Mouse (Mus musculus): ENCODE results near the gene 1600002K03Rik. TPM values are rescaled to one million over a fixed set of nuclear protein-coding genes. Genes with fewer than 3 reads are reported as not detected.
"Not testable (repeated sequence)": the region's sequence is repeated elsewhere in the genome, so short reads cannot be mapped to it uniquely, and the experiment has no call there.

The 1600002K03Rik gene
- polyA plus RNA-seq, 1 experiment from 2014 or later = 13.9 TPM

DNA sequence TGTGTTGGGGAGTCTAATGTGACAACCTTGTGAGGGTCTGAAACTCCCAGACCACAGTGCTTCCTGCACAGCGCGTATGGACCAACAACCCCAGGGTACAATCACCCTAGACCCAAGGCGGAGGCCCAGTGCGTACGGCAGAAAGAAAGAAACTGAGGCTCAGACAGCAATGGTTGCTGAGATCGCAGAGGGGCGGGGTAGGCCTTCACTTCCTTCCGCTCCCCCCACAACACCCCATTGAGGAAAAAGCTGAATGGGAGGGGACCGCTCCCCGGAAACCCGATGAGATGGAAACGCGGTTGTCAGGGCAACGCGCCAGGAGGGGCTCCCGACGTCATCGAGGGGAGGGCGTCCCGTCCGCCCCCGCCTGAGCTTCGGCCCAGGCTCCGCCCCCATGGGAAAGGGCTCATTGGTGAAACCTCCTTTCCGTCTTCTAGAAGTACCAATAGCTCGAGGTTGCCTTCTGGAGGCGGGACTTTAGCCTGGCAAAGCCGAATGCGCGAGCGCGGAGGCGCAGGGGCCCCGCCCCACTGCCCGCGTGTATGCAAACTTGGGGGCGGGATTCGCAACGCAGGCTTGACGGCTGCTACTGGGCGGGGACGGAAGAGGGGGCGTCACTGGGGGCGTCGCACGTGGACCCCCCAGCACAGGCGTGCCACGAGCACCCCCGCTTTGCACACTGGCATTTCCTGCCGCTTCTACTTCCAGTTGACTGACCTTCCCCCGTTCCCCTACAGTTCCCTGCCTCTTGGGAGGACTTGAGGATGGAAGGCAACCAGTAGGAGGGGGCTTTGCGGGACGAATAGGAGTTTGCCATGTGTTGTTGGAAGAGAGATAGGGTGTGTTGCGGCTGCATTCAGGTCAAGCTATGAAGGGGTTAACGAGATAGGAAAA, 12.9 kb upstream of the 1600002K03Rik start:
- DNase-seq (ENCODE audit: low spot score) = peak; percentile 99
- Histone ChIP-seq H3K9me3 (no peaks in the 10 kb centered on the region), H3K27ac (peak overlapping the region; percentile 97), H3K4me3 (peak overlapping the region; percentile 66), H3K36me3 (peaks cover 29% of the 10 kb centered on the region), H3K27me3 (ENCODE audit: insufficient read depth, poor library complexity, severe bottlenecking) (no peaks in the 10 kb centered on the region), H3K4me1 (peaks cover 97% of the 10 kb centered on the region)
- WGBS = under 1% methylated on average over 55 of the region's 55 CpGs

DNA sequence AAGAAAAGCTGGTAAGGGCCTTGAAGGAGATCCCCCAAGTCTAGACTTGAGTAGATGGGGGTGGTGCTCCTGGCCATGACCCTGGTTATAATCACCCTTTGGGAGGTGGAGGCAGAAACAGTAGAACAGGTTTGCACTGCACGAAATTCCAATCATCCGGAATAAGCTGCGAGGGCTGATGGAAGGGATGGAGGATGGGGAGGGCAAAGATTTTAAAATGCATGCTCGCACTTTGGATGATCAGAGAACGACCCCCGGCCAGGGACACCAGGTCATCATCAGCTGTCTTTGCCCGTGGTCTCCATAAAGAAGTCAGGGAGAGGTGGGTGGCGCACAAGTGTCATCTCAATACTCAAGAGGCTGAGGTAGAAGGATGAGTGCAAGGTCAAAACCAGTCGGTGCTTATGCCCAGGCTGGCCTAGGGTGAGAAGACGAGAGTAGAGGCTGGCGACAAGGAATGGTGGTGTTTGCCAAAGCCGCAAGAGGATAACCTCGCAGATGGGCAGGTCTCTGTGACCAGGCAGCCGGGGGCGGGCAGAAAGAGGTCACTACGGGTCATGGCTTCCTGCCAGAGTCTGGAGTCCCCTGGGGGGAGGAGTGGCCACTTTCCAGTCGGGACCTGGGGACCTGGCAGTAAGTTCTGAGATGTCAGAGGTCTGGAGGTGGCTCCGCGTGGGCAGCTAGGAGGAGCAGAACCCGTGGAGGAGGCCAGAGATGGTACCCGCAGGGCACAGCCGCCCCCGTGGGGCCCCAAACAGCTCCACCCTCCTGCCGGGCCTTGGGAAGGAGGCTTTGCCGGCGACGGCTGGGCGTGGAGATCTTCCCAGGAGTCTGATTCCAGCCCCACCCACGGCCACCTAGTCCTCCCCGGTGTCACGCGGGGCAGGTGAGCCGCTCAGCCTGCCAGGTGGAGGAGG, 12.0 kb upstream of the 1600002K03Rik start:
- peak; percentile 93 for DNase-seq (ENCODE audit: low spot score)
- under 1% methylated on average over 33 of the region's 33 CpGs for WGBS

DNA sequence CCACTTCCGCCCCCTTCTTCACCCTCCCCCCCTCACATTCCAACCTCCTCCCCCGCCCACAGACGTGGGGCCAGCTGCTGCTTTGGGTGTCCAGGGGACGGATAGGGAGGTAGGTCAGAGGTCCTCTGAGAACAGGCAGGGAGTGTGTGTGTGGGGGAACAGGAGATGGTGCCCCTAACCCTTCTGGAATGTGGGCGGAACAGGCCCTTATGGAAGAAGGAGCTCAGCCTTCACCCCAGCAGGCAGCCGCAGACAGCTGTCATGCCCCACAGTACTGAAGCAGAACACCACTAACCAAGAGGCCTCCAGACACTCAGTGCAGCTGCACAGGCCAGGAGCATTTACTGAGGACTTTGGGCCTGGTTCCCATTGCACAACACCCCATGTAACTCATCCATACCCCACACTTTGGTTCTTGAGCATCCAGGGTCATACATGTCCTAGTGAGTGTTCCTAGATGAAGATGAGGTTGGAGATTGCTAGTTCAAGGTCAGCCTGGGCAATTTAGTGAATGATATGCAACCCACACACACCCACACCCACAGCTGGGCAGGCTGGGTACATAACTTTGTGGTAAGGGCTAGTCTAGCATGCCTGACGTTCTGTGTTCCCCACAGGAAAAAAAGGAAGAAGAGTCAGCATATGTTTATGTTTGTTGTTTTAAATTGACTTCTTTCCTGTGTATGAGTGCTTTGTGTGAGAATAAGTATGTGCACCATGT, 11.1 kb upstream of the 1600002K03Rik start:
- Histone ChIP-seq H3K27ac (peak overlapping the region; percentile 97), H3K36me3 (peaks cover 10% of the 10 kb centered on the region), H3K9me3 (no peaks in the 10 kb centered on the region), H3K4me3 (peak overlapping the region; percentile 66), H3K27me3 (ENCODE audit: insufficient read depth, poor library complexity, severe bottlenecking) (no peaks in the 10 kb centered on the region), H3K4me1 (peaks cover 97% of the 10 kb centered on the region)
- 8% methylated on average over 7 of the region's 7 CpGs for WGBS
- peak; percentile 90 for DNase-seq (ENCODE audit: low spot score)

More for the DNA sequence above, 12.0 kb upstream of the 1600002K03Rik start:
- H3K4me1 ChIP-seq = peaks cover 97% of the 10 kb centered on the region
- H3K36me3 ChIP-seq = peaks cover 20% of the 10 kb centered on the region
- no peaks in the 10 kb centered on the region for H3K9me3 ChIP-seq
- peak overlapping the region; percentile 66 for H3K4me3 ChIP-seq
- H3K27ac ChIP-seq = peak overlapping the region; percentile 97
- no peaks in the 10 kb centered on the region for H3K27me3 ChIP-seq (ENCODE audit: insufficient read depth, poor library complexity, severe bottlenecking)

DNA sequence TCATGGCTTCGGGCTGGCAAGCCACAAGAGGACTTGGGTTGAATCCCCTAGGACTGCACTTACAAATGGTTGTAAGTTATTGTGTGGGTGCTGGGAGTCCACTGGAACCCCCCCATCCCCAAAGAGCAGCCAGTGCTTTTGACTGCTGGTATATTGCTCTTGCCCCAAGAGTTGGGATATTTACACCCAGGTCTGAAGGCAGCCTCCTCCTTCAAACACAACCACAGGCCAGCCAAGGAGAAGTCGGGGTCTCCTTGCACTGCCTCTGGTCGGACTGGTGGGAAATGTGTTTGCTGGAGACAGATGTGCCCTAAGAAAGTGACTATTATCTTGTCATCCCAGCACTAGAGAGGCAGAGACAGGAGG, 10.5 kb upstream of the 1600002K03Rik start:
- no peak for DNase-seq (ENCODE audit: low spot score)
- WGBS = 79% methylated on average over 3 of the region's 3 CpGs
- peaks cover 96% of the 10 kb centered on the region for H3K4me1 ChIP-seq
- peaks cover 5% of the 10 kb centered on the region for H3K36me3 ChIP-seq
- H3K4me3 ChIP-seq = peak overlapping the region; percentile 4; the same call in 1 of the 2 replicates
- no peaks in the 10 kb centered on the region for H3K27me3 ChIP-seq (ENCODE audit: insufficient read depth, poor library complexity, severe bottlenecking)
- H3K27ac ChIP-seq = peak overlapping the region; percentile 97
- H3K9me3 ChIP-seq = no peaks in the 10 kb centered on the region

DNA sequence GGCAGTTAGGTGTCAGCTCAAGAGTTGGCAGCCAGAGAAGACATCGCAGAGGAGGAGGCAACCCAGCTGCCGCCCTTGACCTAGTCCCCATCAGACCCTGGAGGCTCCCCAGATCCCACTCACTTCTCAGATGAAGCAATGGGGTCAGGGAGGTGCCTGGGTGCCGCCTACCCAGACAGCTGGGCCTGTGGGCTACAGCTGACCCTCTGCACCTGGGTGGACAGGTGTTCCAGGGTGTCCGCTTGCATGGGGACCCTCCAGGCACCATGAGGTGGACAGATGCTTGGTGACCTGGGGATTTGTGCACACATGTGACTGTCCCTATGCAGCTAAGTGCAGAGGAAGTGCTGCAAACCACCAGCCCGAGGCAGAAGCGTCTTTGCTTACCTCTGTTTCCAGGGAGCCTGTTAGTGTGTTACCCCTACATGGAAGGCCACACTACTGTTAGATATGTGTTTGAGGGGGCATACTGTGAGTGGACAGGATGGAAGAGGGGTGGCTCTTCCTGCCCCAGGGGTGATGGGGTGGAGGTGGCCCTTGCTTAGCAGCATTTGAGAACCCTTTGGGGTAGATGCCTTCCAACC, 9.9 kb upstream of the 1600002K03Rik start:
- H3K36me3 ChIP-seq = no peaks in the 10 kb centered on the region
- H3K4me1 ChIP-seq = peaks cover 90% of the 10 kb centered on the region
- no peaks in the 10 kb centered on the region for H3K9me3 ChIP-seq
- peak overlapping the region; percentile 4; the same call in 1 of the 2 replicates for H3K4me3 ChIP-seq
- no peak for DNase-seq (ENCODE audit: low spot score)
- H3K27me3 ChIP-seq (ENCODE audit: insufficient read depth, poor library complexity, severe bottlenecking) = no peaks in the 10 kb centered on the region
- WGBS = 77% methylated on average over 6 of the region's 6 CpGs
- peak overlapping the region; percentile 97 for H3K27ac ChIP-seq

DNA sequence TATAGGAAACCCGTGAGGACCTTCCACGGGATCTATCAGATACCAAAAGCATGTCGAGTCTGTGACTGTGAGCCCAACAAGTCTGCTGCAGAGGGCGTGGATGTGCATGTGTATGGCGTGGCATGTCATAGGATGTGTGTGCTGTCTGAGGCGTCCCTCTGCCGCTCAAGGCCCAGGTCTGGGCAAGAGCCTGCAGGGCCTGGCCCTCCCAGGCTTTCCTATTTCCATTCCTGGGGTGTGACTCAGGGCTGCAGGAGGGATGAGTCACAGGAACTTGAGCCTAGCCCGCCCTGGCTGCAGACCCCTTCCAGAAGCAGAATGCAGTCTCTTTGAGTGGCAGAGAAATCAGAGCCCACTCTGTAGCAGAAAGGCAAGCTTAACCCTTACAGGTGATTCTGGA, 9.0 kb upstream of the 1600002K03Rik start:
- Histone ChIP-seq H3K27me3 (ENCODE audit: insufficient read depth, poor library complexity, severe bottlenecking) (no peaks in the 10 kb centered on the region), H3K4me1 (peaks cover 84% of the 10 kb centered on the region), H3K4me3 (peak overlapping the region; percentile 65), H3K9me3 (no peaks in the 10 kb centered on the region), H3K27ac (peak overlapping the region; percentile 100), H3K36me3 (no peaks in the 10 kb centered on the region)
- WGBS = 41% methylated on average over 8 of the region's 8 CpGs
- DNase-seq (ENCODE audit: low spot score) = peak; percentile 85

DNA sequence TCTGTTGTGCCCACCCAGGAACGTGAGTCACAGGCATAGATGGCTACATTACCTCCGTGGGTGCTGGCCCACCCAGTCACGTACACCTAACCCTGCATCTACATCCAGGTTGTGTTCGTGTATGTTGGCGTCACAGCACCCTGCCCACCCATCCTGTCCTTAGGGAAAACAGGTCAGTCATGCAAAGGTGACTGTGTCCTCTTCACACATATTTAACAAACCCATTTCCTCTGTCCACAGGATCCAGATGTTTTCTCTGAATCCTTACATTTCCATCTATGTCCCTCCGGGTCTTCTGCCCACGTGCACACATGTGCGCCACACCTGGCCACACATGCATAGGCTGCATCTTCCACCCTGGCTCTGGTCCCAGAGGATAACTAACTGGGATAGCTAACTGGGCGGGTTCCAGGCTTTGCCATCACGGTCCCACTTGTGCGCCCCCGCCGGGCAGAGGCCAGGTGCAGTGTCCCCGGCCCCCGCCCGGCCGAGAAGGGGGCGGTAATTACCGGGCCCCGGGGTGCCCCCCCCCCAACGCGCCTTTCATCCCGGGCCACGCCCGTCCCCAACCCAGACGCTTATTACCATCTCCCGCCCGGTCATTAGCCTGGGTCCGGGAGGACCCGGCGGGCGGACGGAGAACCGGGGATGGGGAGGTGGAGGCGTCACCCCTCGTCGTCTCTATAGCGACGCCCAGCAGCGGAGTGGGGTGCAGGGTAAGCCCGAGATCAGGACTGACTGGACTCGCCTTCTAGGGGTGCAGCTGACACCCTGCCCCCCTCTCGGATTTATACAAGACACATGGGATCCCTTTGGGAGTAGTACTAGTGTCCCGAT, 8.4 kb upstream of the 1600002K03Rik start:
- H3K4me1 ChIP-seq = peaks cover 84% of the 10 kb centered on the region
- H3K4me3 ChIP-seq = peak overlapping the region; percentile 65
- WGBS = 9% methylated on average over 44 of the region's 44 CpGs
- H3K27me3 ChIP-seq (ENCODE audit: insufficient read depth, poor library complexity, severe bottlenecking) = no peaks in the 10 kb centered on the region
- H3K9me3 ChIP-seq = no peaks in the 10 kb centered on the region
- H3K36me3 ChIP-seq = no peaks in the 10 kb centered on the region
- peak overlapping the region; percentile 100 for H3K27ac ChIP-seq
- no peak for DNase-seq (ENCODE audit: low spot score)

DNA sequence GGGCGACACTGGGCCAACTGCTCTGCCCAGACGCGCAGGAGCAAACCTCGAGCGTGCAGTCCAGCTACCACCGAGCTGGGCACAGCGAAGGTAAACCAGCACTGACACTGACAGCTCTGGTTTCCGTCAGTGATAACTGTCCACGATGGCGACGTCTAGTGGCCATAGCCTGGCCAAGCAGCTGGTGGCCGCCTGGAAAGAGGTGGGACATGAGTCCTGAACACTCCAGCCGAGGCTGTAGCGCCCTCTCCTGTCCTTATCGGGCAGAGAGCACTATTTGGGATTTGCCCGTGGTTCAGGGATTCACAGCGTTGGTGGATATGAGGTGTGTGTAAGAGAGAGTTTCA, 7.8 kb upstream of the 1600002K03Rik start:
- Histone ChIP-seq H3K4me3 (peak overlapping the region; percentile 65), H3K9me3 (no peaks in the 10 kb centered on the region), H3K4me1 (peaks cover 80% of the 10 kb centered on the region), H3K27me3 (ENCODE audit: insufficient read depth, poor library complexity, severe bottlenecking) (no peaks in the 10 kb centered on the region), H3K27ac (peak overlapping the region; percentile 100), H3K36me3 (peaks cover 4% of the 10 kb centered on the region)
- WGBS = under 1% methylated on average over 17 of the region's 17 CpGs
- DNase-seq (ENCODE audit: low spot score) = peak; percentile 98

DNA sequence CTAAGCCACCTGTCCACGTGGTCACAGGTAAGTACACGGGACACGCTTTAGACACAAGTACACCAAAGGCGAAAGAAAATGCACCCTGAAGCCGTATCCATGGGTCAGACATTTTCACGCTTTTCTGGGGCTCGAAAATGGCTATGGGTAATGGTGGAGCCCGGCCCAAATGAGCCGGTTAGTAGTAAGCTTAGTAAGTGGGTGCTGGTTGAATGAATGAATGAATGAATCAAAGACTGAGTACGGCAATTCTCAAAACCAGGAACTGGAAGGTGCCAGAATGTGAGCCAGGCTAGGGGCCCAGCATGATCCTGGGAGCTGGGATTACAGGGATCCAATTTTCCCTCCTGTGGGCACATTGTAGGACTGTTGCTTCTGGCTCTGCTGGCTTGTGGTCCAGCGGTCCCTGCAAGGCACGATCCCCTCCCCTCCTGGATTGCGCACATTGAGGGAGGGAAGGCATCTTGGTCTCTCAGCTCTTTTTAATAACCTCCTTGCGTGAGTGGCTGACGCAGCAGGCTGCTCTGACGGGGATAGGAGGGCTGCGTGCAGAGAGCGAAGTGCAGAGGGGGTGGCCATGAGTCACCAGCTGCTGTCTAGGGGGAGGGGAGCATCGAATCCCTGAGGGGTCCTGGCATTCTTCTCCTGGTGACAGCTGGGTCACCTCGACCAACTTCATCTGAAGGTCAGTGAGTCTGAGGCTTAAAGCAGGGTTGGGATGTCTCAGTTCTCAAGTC, 7.2 kb upstream of the 1600002K03Rik start, which contains the start of gene Cirbp:
Gene Cirbp, plus strand, starts transcription at position 594 of the 737 bp plus-strand sequence.
- Histone ChIP-seq H3K9me3 (no peaks in the 10 kb centered on the region), H3K36me3 (peaks cover 10% of the 10 kb centered on the region), H3K27me3 (ENCODE audit: insufficient read depth, poor library complexity, severe bottlenecking) (no peaks in the 10 kb centered on the region), H3K4me1 (peaks cover 79% of the 10 kb centered on the region), H3K4me3 (peak within 1 kb of the TSS; percentile 92), H3K27ac (peak within 1 kb of the TSS; percentile 100)
- peak; percentile 93 for DNase-seq (ENCODE audit: low spot score)
- WGBS = 10% methylated on average over 20 of the region's 20 CpGs

DNA sequence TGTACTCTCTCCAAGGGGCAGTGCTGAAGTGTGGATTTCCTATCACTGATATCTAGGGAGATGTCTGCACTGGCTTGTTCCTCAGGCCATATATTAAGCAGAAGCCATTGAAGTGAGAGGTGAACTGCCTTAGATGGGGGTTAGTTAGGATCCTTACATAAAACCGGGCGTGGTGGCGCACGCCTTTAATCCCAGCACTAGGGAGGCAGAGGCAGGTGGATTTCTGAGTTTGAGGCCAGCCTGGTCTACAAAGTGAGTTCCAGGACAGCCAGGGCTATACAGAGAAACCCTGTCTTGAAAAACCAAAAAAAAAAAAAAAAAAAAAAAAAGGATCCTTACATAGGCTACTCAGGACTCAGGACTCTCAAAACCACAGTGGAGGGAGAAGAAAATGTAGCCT, 6.6 kb upstream of the 1600002K03Rik start:
- Histone ChIP-seq H3K27ac (peak overlapping the region; percentile 100), H3K4me3 (peak overlapping the region; percentile 65), H3K36me3 (peaks cover 16% of the 10 kb centered on the region), H3K4me1 (peaks cover 74% of the 10 kb centered on the region)
- not testable (repeated sequence) for H3K9me3 ChIP-seq; H3K27me3 ChIP-seq (ENCODE audit: insufficient read depth, poor library complexity, severe bottlenecking); DNase-seq (ENCODE audit: low spot score)
- WGBS = 77% methylated on average over 4 of the region's 4 CpGs

DNA sequence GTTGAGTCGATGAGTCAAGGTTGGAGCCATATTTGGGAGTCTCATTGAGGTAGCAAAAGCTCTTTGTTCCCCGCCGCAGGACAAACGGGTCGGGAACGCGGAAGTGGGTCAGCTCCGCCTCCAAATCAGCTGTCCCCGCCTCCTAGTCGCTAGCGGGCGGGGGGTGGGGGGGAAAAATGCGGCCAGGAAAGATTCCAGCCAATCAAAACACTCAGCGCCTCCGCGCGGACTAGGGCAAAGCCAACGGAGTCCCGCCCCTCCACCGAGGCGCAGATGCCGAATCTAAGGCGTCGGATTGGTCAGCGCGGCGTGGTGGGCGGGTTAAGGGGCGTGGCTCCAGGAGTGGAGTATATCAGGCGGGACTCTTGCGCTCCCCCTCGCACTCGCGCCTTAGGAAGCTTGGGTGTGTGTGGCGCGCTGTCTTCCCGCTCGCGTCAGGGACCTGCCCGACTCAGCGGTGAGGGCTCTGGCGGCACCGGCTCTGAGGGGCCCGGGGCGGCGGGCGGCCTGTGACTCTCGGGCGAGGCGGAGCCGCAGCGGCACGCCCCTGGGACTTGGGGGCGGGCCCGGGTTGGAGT, 5.2 kb upstream of the 1600002K03Rik start:
- H3K36me3 ChIP-seq = peaks cover 29% of the 10 kb centered on the region
- H3K27me3 ChIP-seq (ENCODE audit: insufficient read depth, poor library complexity, severe bottlenecking) = no peaks in the 10 kb centered on the region
- peak overlapping the region; percentile 100 for H3K27ac ChIP-seq
- H3K4me3 ChIP-seq = peak overlapping the region; percentile 92
- H3K9me3 ChIP-seq = no peaks in the 10 kb centered on the region
- WGBS = under 1% methylated on average over 55 of the region's 55 CpGs
- DNase-seq (ENCODE audit: low spot score) = peak; percentile 100
- peaks cover 71% of the 10 kb centered on the region for H3K4me1 ChIP-seq

Measured in heart, embryonic 10.5 days (tissue).